Mouse (Mus musculus) heart, adult 2 months (tissue): ENCODE data around the gene Barhl1.

Experiments
- CTCF ChIP-seq: fragments of 200-600 bp; IDR thresholded peaks from 2 replicates; pipeline ENCODE4 v1.8.1; 2022; ENCODE audit warnings: antibody characterized with exemption, mild to moderate bottlenecking, moderate library complexity
- POLR2A ChIP-seq: fragments of 200-500 bp; IDR thresholded peaks from 2 replicates; pipeline ENCODE4 v1.6.1; 2011; ENCODE audit warnings: mild to moderate bottlenecking, low read depth, low read length, control low read depth; ENCODE audit not compliant: insufficient read depth

DNA sequence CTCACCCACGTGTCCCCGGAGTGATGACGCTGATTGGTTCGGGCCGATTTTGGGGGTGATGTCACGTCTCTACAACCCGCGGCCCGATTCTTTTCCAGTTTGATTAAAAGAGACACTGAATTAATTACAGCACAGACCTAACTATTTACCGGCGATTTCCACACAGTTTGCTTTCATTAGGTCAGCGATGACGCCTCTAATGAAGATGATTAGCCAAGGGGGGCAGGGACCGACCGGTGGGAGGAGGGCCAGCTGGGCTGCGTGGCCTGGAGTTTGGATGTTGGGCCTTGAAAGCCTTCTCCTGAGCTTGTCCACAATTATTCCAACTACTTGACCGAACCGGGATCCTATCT lies at the start of gene Barhl1:
- TF ChIP-seq CTCF (no peak), POLR2A (no peak)
